Mouse (Mus musculus) ES-E14 (cell line): ENCODE measurements at regions not wholly inside any gene's neighbourhood (a gene's known extent, or its start where the extent isn't known, plus 50 kb on each side); places are given as distances from the start of the nearest gene placed in this dataset.

Experiments used
- DNase-seq: peaks from one replicate; pipeline ENCODE4 v3.0.0-alpha.2; 2013; ENCODE audit warnings: low read depth, low spot score
- H3K27ac ChIP-seq: 2 replicates; pipeline ENCODE4 v1.5.1; 2012; ENCODE audit warnings: low read depth, mild to moderate bottlenecking, low read length, moderate library complexity, mixed read lengths; ENCODE audit not compliant: poor library complexity, insufficient read depth, severe bottlenecking
- H3K36me3 ChIP-seq: 2 replicates; pipeline ENCODE4 v1.6.1; 2012; ENCODE audit warnings: mild to moderate bottlenecking, low read length, moderate library complexity, mixed read lengths; ENCODE audit not compliant: control insufficient read depth, poor library complexity, insufficient read depth, severe bottlenecking
- H3K4me1 ChIP-seq, 2 experiments: fragments of 150-350 bp in 1 of 2; sonication (generic) in 1 of 2; 2 replicates each; pipeline ENCODE4 v1.6.1; 2012; ENCODE audit warnings: low read length in 2 of 2, mild to moderate bottlenecking in 1 of 2, mixed read lengths in 1 of 2; ENCODE audit not compliant: control insufficient read depth in 2 of 2, insufficient read depth in 2 of 2, poor library complexity in 1 of 2
- H3K4me3 ChIP-seq, 2 experiments: fragments of 150-350 bp in 1 of 2; sonication (generic) in 1 of 2; 2 replicates each; pipeline ENCODE4 v1.5.1; 2012; ENCODE audit warnings: low read length in 2 of 2, low read depth in 1 of 2, mild to moderate bottlenecking in 1 of 2, mixed read lengths in 1 of 2; ENCODE audit not compliant: insufficient read depth in 1 of 2, poor library complexity in 1 of 2, severe bottlenecking in 1 of 2
- H3K9ac ChIP-seq: 2 replicates; pipeline ENCODE4 v1.6.1; 2012; ENCODE audit warnings: low read depth, mild to moderate bottlenecking, low read length, mixed read lengths; ENCODE audit not compliant: poor library complexity, insufficient read depth, severe bottlenecking
- H3K9me3 ChIP-seq: fragments of 150-350 bp; sonication (generic); 2 replicates; pipeline ENCODE4 v1.6.1; 2012; ENCODE audit warnings: low read depth, mild to moderate bottlenecking, low read length; ENCODE audit not compliant: control insufficient read depth, insufficient read depth
- CHD2 ChIP-seq: IDR thresholded peaks from 2 replicates; pipeline ENCODE4 v1.6.1; 2014; ENCODE audit warnings: mild to moderate bottlenecking, low read depth, low read length, inconsistent platforms
- HCFC1 ChIP-seq: IDR thresholded peaks from 2 replicates; pipeline ENCODE4 v1.6.1; 2012; ENCODE audit warnings: low read length, inconsistent platforms, borderline replicate concordance; ENCODE audit not compliant: insufficient read depth
- MAFK ChIP-seq: IDR thresholded peaks from 2 replicates; pipeline ENCODE4 v1.6.1; 2014; ENCODE audit warnings: mild to moderate bottlenecking, low read depth, low read length, inconsistent platforms; ENCODE audit not compliant: insufficient read depth
- ZC3H11A ChIP-seq: IDR thresholded peaks from 2 replicates; pipeline ENCODE4 v1.6.1; 2012; ENCODE audit warnings: low read depth, mild to moderate bottlenecking, inconsistent platforms, low read length, borderline replicate concordance
- ZNF384 ChIP-seq: IDR thresholded peaks from 2 replicates; pipeline ENCODE4 v1.6.1; 2012; ENCODE audit warnings: low read depth, low read length, inconsistent platforms
- in situ Hi-C, 2 experiments: fragments of 600-800 bp; cut with MboI; formaldehyde crosslinking; loops; one replicate each; pipeline ENCODE4 v1.15.1; 2025; ENCODE audit warnings: low sequenced_read_pairs in 2 of 2, inconsistent platforms in 1 of 2; ENCODE audit not compliant: unreplicated experiment in 2 of 2

GRCm38 (mm10) chr15:67823226-67823625 is 1322.5 kb upstream of the Lrrc6 start:
- Histone ChIP-seq H3K9me3 (no peaks in the 10 kb centered on the region), H3K9ac (no peak overlapping the region), H3K4me3 (no peak overlapping the region), H3K36me3 (no peaks in the 10 kb centered on the region), H3K4me1 (no peaks in the 10 kb centered on the region), H3K27ac (no peak overlapping the region)
- in situ Hi-C loops: no loop called here
- no peak for DNase-seq
- TF ChIP-seq MAFK (no peak), ZNF384 (no peak), HCFC1 (no peak), ZC3H11A (no peak), CHD2 (no peak)

GRCm38 (mm10) chr15:67799871-67800270 is 1299.2 kb upstream of the Lrrc6 start:
- H3K36me3 ChIP-seq: no peaks in the 10 kb centered on the region
- no peak for TF ChIP-seq MAFK
- no peak for TF ChIP-seq ZNF384
- in situ Hi-C loops: no loop called here
- H3K4me1 ChIP-seq: no peaks in the 10 kb centered on the region
- no peaks in the 10 kb centered on the region for H3K9me3 ChIP-seq
- no peak overlapping the region for H3K27ac ChIP-seq
- H3K4me3 ChIP-seq: no peak overlapping the region
- DNase-seq: no peak
- H3K9ac ChIP-seq: no peak overlapping the region

- in situ Hi-C loops: no loop called here
- Histone ChIP-seq H3K36me3 (no peaks in the 10 kb centered on the region), H3K27ac (no peak overlapping the region), H3K4me3 (no peak overlapping the region), H3K4me1 (no peaks in the 10 kb centered on the region), H3K9me3 (no peaks in the 10 kb centered on the region), H3K9ac (no peak overlapping the region)
- no peak for DNase-seq
- no peak for TF ChIP-seq ZC3H11A
- TF ChIP-seq ZNF384: no peak
- TF ChIP-seq CHD2: no peak
- no peak for TF ChIP-seq HCFC1
- no peak for TF ChIP-seq MAFK
Measured at GRCm38 (mm10) chr15:67795578-67795977, 1294.9 kb upstream of the Lrrc6 start.

- Histone ChIP-seq H3K9ac (no peak overlapping the region), H3K4me3 (no peak overlapping the region), H3K27ac (no peak overlapping the region), H3K9me3 (no peaks in the 10 kb centered on the region), H3K36me3 (no peaks in the 10 kb centered on the region), H3K4me1 (no peaks in the 10 kb centered on the region)
- TF ChIP-seq ZC3H11A: no peak
- no peak for TF ChIP-seq CHD2
- TF ChIP-seq ZNF384: no peak
- TF ChIP-seq MAFK: no peak
- no peak for TF ChIP-seq HCFC1
- DNase-seq: no peak
- in situ Hi-C loops: no loop called here
Measured at GRCm38 (mm10) chr15:67792822-67793221, 1292.1 kb upstream of the Lrrc6 start.

GRCm38 (mm10) chr15:67788587-67788986 is 1287.9 kb upstream of the Lrrc6 start:
- no peaks in the 10 kb centered on the region for H3K4me1 ChIP-seq
- no peaks in the 10 kb centered on the region for H3K36me3 ChIP-seq
- no peak for DNase-seq
- no peak overlapping the region for H3K9ac ChIP-seq
- no peaks in the 10 kb centered on the region for H3K9me3 ChIP-seq
- TF ChIP-seq ZNF384 (no peak), HCFC1 (no peak), CHD2 (no peak)
- H3K4me3 ChIP-seq: no peak overlapping the region
- H3K27ac ChIP-seq: no peak overlapping the region
- in situ Hi-C loops: no loop called here
